Mouse (Mus musculus) hematopoietic multipotent progenitor cell, adult 10-12 weeks (in vitro differentiated cells): ENCODE results near the gene Vmn2r27. TPM values are rescaled to one million over a fixed set of nuclear protein-coding genes. Genes with fewer than 3 reads are reported as not detected.

Experiments used
- polyA plus RNA-seq: library from polyadenylated mRNA; stranded (reverse); fragments of >175 nt; gene quantifications from 2 replicates; pipeline ENCODE4 v1.2.3, GENCODE M21; 2012; ENCODE audit warnings: low replicate concordance

Gene Vmn2r27
- polyA plus RNA-seq, result not detected in 2 replicates

GRCm38 (mm10) chr6:124231756-124232155 lies at the start of gene Vmn2r27:
Gene Vmn2r27, minus strand, starts transcription at chr6:124231856.

Other genes starting within 250 kb of the Vmn2r27 start
- not detected in 2 replicates for gene Vmn2r26, start 207.3 kb downstream of the Vmn2r27 start, polyA plus RNA-seq
- gene Cd163, start 72.8 kb upstream of the Vmn2r27 start, polyA plus RNA-seq, result 1.2 and 3.4 TPM in 2 replicates
- gene Pex5, start 183.2 kb upstream of the Vmn2r27 start, polyA plus RNA-seq, result 10.7 and 24.3 TPM in 2 replicates
- 0.76 and 1.6 TPM in 2 replicates for gene Clstn3, start 232.9 kb upstream of the Vmn2r27 start, polyA plus RNA-seq